Mouse (Mus musculus) olfactory bulb, adult 2 months (tissue): ENCODE results near the gene Flot2.

ENCODE experiments used
- CTCF ChIP-seq: fragments of 200-500 bp; IDR thresholded peaks from 2 replicates; pipeline ENCODE4 v1.5.1; 2012; ENCODE audit warnings: low read depth, mild to moderate bottlenecking, low read length, moderate library complexity; ENCODE audit not compliant: insufficient read depth
- POLR2A ChIP-seq: fragments of 200-500 bp; IDR thresholded peaks from 2 replicates; pipeline ENCODE4 v1.6.1; 2012; ENCODE audit warnings: mild to moderate bottlenecking, low read depth, low read length, moderate library complexity; ENCODE audit not compliant: insufficient read depth

DNA sequence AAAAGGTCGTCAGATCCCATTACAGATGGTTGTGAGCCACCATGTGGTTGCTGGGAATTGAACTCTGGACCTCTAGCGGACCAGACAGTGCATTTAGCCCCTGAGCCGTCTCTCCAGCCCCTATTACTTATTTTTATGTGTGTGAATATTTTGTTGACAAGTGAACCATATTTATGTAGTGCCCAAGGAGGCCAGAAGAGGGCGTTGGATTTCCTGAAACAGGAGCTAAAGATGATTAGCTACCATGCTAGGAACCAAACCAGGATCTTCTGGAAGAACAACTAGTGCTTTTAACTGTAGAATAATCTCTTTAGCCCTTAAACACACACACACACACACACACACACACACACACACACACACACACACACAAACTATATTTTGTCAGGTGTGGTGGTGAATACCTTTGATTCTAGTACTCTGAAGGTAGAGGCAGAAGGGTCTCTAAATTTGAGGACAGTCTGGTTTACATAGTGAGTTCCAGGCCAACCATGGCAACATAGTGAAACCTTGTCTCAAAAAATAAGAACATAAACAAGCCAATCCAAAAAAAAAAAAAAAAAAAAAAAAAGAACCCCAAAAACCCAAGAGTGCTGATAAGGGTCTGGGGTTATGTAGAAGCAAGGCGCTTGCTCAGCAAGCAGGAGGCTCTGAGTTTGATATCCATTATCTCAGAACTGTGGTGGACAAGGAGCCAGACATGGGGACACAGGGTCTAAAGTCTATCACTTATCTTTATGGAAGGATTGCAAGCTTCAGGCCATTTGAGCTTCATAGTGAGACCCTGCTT, 65.4 kb downstream of the Flot2 start:
- TF ChIP-seq POLR2A (no peak), CTCF (no peak)
